Mouse (Mus musculus) intestine, postnatal 0 days (tissue): ENCODE measurements around the gene Pqbp1. TPM values are rescaled to one million over a fixed set of nuclear protein-coding genes. Genes with fewer than 3 reads are reported as not detected.
A peak's percentile ranks its signal among the peaks of the same experiment; 100 is the strongest.

Experiments used
- ATAC-seq: fragments of 200-750 bp; cut with Nextera tagmentation; 2 replicates; pipeline ENCODE4 v1.8.0; 2017; ENCODE audit warnings: mild to moderate bottlenecking, moderate TSS enrichment, moderate library complexity
- H3K27ac ChIP-seq: fragments of 300-500 bp; sonication (generic); 2 replicates; pipeline ENCODE4 v1.5.1; 2014; ENCODE audit warnings: mild to moderate bottlenecking, low read depth, low read length, moderate library complexity
- H3K27me3 ChIP-seq: fragments of 300-500 bp; sonication (generic); replicated peaks from 2 replicates; pipeline ENCODE4 v1.6.1; 2014; ENCODE audit warnings: low read length, mixed read lengths; ENCODE audit not compliant: control insufficient read depth, insufficient read depth
- H3K36me3 ChIP-seq: fragments of 300-500 bp; sonication (generic); 2 replicates; pipeline ENCODE4 v1.6.1; 2014; ENCODE audit warnings: mild to moderate bottlenecking, moderate library complexity; ENCODE audit not compliant: control insufficient read depth, insufficient read depth
- H3K4me1 ChIP-seq: fragments of 300-500 bp; sonication (generic); replicated peaks from 2 replicates; pipeline ENCODE4 v1.6.1; 2014; ENCODE audit warnings: antibody characterized with exemption, low read length, mixed read lengths; ENCODE audit not compliant: control insufficient read depth, insufficient read depth
- H3K4me2 ChIP-seq: fragments of 300-500 bp; sonication (generic); replicated peaks from 2 replicates; pipeline ENCODE4 v1.6.1; 2014; ENCODE audit warnings: low read depth, mild to moderate bottlenecking, moderate library complexity
- H3K4me3 ChIP-seq: fragments of 300-500 bp; sonication (generic); 2 replicates; pipeline ENCODE4 v1.5.1; 2014; ENCODE audit warnings: low read depth, low read length
- H3K9ac ChIP-seq: fragments of 300-500 bp; sonication (generic); 2 replicates; pipeline ENCODE4 v1.6.1; 2014; ENCODE audit warnings: mild to moderate bottlenecking, low read depth, low read length
- H3K9me3 ChIP-seq: fragments of 300-500 bp; sonication (generic); 2 replicates; pipeline ENCODE4 v1.6.1; 2016; ENCODE audit warnings: mixed run types; ENCODE audit not compliant: control insufficient read depth
- CTCF ChIP-seq: sonication (generic); IDR thresholded peaks from 2 replicates; pipeline ENCODE4 v1.5.1; 2016; ENCODE audit warnings: low read depth, mild to moderate bottlenecking, control low read depth, antibody characterized with exemption, moderate library complexity
- WGBS: fragments of 180-500 bp; shearing (Covaris S2); extraction: QIAGEN DNeasy Blood & Tissue Kit; methylation state at CpG from one replicate; pipeline ENCODE4 v1.1.7; 2014; 5-methylcytosine and 5-hydroxymethylcytosine counted together
- polyA plus RNA-seq: library from polyadenylated mRNA; unstranded; fragments of >200 nt; fragmentation: Nextera tagmentation; extraction: Ambion mirVana; gene quantifications from 2 replicates; pipeline ENCODE4 v1.2.1, GENCODE M21; 2015

Pqbp1 gene
- polyA plus RNA-seq, 1 experiment from 2014 or later = 64.3 TPM

DNA sequence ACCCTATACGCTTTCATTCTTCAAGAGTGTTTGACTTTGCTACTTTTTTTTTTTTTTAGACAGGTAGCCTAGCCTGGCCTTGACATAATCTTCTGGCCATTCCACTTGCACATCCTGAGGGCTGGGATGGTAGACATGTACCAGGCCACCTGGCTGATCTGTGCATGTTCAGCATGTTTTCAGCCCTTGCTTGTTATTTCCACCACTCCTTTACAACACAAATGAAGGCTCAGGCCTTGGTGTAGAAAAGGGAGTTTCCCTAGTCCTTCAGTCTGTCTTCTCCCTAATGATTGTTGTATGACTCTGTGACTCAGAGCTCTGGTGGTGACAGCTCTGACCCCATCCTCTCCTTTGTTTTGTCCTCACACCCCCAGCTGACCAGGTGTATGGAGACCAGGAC lies 31.9 kb downstream of the Pqbp1 start:
- Histone ChIP-seq H3K4me1 (no peaks in the 10 kb centered on the region), H3K9me3 (no peaks in the 10 kb centered on the region), H3K9ac (no peak overlapping the region), H3K27me3 (no peaks in the 10 kb centered on the region), H3K4me3 (no peak overlapping the region), H3K4me2 (no peak overlapping the region), H3K27ac (no peak overlapping the region; the same call in 1 of the 2 replicates), H3K36me3 (peaks cover 6% of the 10 kb centered on the region; the same call in 1 of the 2 replicates)
- ATAC-seq = no peak
- TF ChIP-seq CTCF = no peak
- 88% methylated on average over 1 of the region's 1 CpGs for WGBS

DNA sequence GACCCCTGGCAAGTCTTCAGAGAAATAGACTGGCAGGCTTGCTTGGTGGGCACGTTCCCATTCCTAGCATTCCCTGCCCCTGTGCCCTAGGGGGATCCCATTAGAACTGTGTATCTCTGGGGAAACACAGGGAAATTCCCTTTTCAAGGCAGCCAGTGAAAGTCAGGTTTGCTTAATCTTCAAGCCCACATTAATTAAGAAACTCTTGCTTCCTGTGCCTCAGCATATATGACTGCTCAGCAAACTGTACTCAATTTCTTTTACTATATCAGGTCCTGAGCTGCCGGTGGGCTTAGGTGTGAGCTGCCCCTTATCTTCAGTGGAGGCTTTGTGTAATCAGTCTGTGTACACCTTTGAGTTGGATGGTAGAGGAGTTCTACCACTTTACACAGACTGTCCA lies 33.3 kb downstream of the Pqbp1 start:
- no peak overlapping the region for H3K27ac ChIP-seq
- no peaks in the 10 kb centered on the region for H3K4me1 ChIP-seq
- 49% methylated on average over 2 of the region's 2 CpGs for WGBS

DNA sequence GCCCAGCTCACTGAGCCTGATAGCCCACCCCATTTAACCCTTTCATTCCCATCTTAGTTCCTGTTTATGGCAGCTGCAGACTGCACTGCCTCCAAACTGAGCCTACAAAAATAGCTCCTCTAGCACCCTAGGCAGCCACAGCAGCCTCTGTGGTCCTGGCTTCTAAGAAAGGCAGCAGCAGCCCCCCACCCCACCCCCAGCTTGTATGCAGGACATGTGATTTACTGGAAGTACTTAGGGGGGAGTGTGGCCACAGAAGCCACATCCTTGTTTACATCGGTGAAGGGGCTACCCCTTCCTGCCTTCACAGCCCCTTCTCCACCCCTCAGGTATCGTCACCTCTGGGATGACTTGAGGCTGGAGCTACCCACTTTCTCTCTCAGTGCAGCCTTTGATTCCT lies 33.7 kb downstream of the Pqbp1 start:
- no peak for ATAC-seq
- no peak overlapping the region for H3K27ac ChIP-seq
- H3K9me3 ChIP-seq = no peaks in the 10 kb centered on the region
- H3K36me3 ChIP-seq = peaks cover 6% of the 10 kb centered on the region; the same call in 1 of the 2 replicates
- WGBS = 61% methylated on average over 2 of the region's 2 CpGs
- H3K9ac ChIP-seq = no peak overlapping the region
- H3K4me3 ChIP-seq = no peak overlapping the region
- H3K4me2 ChIP-seq = no peak overlapping the region
- TF ChIP-seq CTCF = no peak
- H3K27me3 ChIP-seq = no peaks in the 10 kb centered on the region
- H3K4me1 ChIP-seq = no peaks in the 10 kb centered on the region

More for the DNA sequence above, 33.3 kb downstream of the Pqbp1 start:
- no peak for TF ChIP-seq CTCF
- Histone ChIP-seq H3K36me3 (peaks cover 6% of the 10 kb centered on the region; the same call in 1 of the 2 replicates), H3K9ac (no peak overlapping the region), H3K9me3 (no peaks in the 10 kb centered on the region), H3K4me3 (no peak overlapping the region), H3K4me2 (no peak overlapping the region), H3K27me3 (no peaks in the 10 kb centered on the region)
- no peak for ATAC-seq

DNA sequence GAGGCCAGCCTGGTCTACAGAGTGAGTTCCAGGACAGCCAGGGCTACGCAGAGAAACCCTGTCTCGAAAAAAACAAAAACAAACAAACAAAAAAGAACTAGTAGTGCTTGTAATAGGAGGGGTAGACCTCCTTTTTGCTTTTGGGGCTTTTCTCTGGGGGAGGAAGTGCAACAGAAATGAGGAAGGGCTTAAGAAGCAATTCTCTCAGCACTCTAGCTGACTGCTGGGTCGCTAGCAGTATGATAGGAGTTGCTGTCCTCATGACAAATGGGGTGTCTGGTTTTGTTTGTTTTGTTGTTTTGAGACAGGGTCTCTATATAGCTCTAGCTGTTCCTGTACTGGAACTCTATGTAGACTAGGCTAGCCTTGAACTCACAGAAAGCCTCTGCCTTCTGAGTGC lies 34.5 kb downstream of the Pqbp1 start:
- no peak for TF ChIP-seq CTCF
- ATAC-seq = no peak
- no peaks in the 10 kb centered on the region for H3K4me1 ChIP-seq
- H3K9me3 ChIP-seq = no peaks in the 10 kb centered on the region
- 78% methylated on average over 3 of the region's 3 CpGs for WGBS
- H3K27me3 ChIP-seq = no peaks in the 10 kb centered on the region
- H3K4me2 ChIP-seq = no peak overlapping the region
- H3K27ac ChIP-seq = no peak overlapping the region
- peaks cover 6% of the 10 kb centered on the region; the same call in 1 of the 2 replicates for H3K36me3 ChIP-seq
- no peak overlapping the region for H3K9ac ChIP-seq
- H3K4me3 ChIP-seq = no peak overlapping the region

DNA sequence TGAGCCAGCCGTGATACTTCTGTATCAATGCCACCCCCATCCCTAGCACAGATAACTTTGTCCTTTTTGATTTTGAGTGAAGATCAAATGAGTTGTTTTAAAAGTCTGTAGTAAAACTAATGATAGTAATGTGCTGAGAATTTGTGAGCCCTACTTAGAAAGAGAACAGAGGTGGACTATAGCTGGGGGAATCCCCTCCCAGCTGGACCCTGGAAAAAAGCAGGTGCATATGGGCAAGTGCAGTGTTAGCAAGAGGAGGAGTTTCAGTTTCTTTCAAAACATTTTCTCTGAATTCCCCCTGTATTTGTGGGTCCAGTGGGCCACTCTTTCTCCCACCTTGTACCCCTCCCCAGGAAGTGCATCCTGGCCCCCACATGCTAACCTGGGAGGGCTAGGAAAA lies 35.9 kb downstream of the Pqbp1 start:
- 80% methylated on average over 1 of the region's 1 CpGs for WGBS
- no peak for TF ChIP-seq CTCF

DNA sequence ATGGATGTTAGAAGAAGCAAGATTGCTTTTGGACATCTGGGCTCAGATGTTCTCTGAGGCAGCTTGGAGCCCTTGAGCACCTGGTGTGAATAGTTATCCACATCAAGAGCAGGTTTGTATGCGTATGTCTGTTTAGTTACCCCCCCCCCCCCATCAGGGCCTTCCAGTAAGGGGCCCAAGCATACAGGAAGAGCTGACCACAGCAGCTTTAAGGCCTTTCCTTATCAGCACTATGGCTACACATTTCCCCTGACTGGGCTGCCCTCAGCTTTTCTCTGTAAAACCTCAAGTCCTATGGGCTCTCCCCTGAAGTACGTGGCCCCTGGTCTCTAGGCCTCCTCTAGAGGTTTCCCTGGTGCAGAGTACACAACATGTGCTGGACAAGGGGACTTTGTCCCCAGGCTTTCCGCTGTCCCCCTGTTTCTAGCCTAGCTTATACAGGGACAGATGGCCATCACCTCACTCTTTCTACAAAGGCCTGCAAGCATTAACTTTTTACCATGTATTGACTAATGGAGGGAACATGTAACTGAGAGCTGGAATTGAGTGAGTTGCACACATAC lies 39.8 kb downstream of the Pqbp1 start:
- no peaks in the 10 kb centered on the region for H3K36me3 ChIP-seq
- H3K9ac ChIP-seq = no peak overlapping the region
- no peak overlapping the region for H3K27ac ChIP-seq
- no peak overlapping the region for H3K4me2 ChIP-seq
- no peaks in the 10 kb centered on the region for H3K4me1 ChIP-seq
- peak; percentile 33 for ATAC-seq
- no peak for TF ChIP-seq CTCF
- no peaks in the 10 kb centered on the region for H3K9me3 ChIP-seq
- 60% methylated on average over 3 of the region's 3 CpGs for WGBS
- H3K27me3 ChIP-seq = no peaks in the 10 kb centered on the region
- H3K4me3 ChIP-seq = no peak overlapping the region

More for the DNA sequence above, 35.9 kb downstream of the Pqbp1 start:
- peaks cover 6% of the 10 kb centered on the region; the same call in 1 of the 2 replicates for H3K36me3 ChIP-seq
- H3K27ac ChIP-seq = no peak overlapping the region
- no peak overlapping the region for H3K4me3 ChIP-seq
- no peak overlapping the region for H3K4me2 ChIP-seq
- H3K9ac ChIP-seq = no peak overlapping the region
- H3K27me3 ChIP-seq = no peaks in the 10 kb centered on the region
- no peaks in the 10 kb centered on the region for H3K4me1 ChIP-seq
- ATAC-seq = no peak
- no peaks in the 10 kb centered on the region for H3K9me3 ChIP-seq
